Mouse (Mus musculus) heart, adult 2 months (tissue): ENCODE measurements around the gene Fyb. TPM values are rescaled to one million over a fixed set of nuclear protein-coding genes. Genes with fewer than 3 reads are reported as not detected.

Experiments used
- DNase-seq, 2 experiments: peaks; one replicate each; pipeline ENCODE4 v3.0.0; 2021
- H3K27ac ChIP-seq: fragments of 200-600 bp; 2 replicates; pipeline ENCODE4 v1.8.1; 2022
- H3K27me3 ChIP-seq: fragments of 200-500 bp; 2 replicates; pipeline ENCODE4 v1.6.1; 2012; ENCODE audit warnings: mild to moderate bottlenecking, low read length, inconsistent platforms, mixed read lengths; ENCODE audit not compliant: control insufficient read depth, insufficient read depth
- H3K36me3 ChIP-seq: fragments of 200-500 bp; 2 replicates; pipeline ENCODE4 v1.6.1; 2012; ENCODE audit warnings: low read length, inconsistent platforms; ENCODE audit not compliant: control insufficient read depth, insufficient read depth
- H3K4me1 ChIP-seq: fragments of 200-500 bp; 2 replicates; pipeline ENCODE4 v1.6.1; 2011; ENCODE audit warnings: low read length; ENCODE audit not compliant: control insufficient read depth, insufficient read depth
- H3K4me3 ChIP-seq: fragments of 200-600 bp; 2 replicates; pipeline ENCODE4 v1.8.1; 2022
- H3K79me2 ChIP-seq: fragments of 200-500 bp; replicated peaks from 2 replicates; pipeline ENCODE4 v1.6.1; 2012; ENCODE audit warnings: mild to moderate bottlenecking, inconsistent platforms, low read length, moderate library complexity, mixed read lengths; ENCODE audit not compliant: control insufficient read depth, insufficient read depth
- H3K9ac ChIP-seq: fragments of 200-500 bp; 2 replicates; pipeline ENCODE4 v1.6.1; 2012; ENCODE audit warnings: low read depth, mild to moderate bottlenecking, control low read depth, inconsistent platforms, low read length, mixed read lengths
- CTCF ChIP-seq: fragments of 200-600 bp; IDR thresholded peaks from 2 replicates; pipeline ENCODE4 v1.8.1; 2022; ENCODE audit warnings: antibody characterized with exemption, mild to moderate bottlenecking, moderate library complexity
- EP300 ChIP-seq: fragments of 200-500 bp; IDR thresholded peaks from 2 replicates; pipeline ENCODE4 v1.6.1; 2011; ENCODE audit warnings: low read depth, low read length, control low read depth; ENCODE audit not compliant: insufficient read depth
- POLR2A ChIP-seq: fragments of 200-500 bp; IDR thresholded peaks from 2 replicates; pipeline ENCODE4 v1.6.1; 2011; ENCODE audit warnings: mild to moderate bottlenecking, low read depth, low read length, control low read depth; ENCODE audit not compliant: insufficient read depth
- WGBS: fragments of 180-500 bp; shearing (Covaris S2); methylation state at CpG from one replicate; pipeline ENCODE4 v1.1.7; 2018; 5-methylcytosine and 5-hydroxymethylcytosine counted together
- intact Hi-C: fragments of 180-260 bp; cut with DNase I; formaldehyde crosslinking; loops from one replicate; pipeline ENCODE4 v1.15.1; 2025
- polyA plus RNA-seq: library from polyadenylated mRNA; depleted of rRNA; stranded (reverse); fragments of >200 nt; gene quantifications from 2 replicates; pipeline ENCODE4 v1.2.3, GENCODE M21; 2012
- total RNA-seq, 2 experiments: library from RNA; stranded (reverse); gene quantifications; 2 replicates each; pipeline ENCODE4 v1.2.3; 2021

Gene Fyb
- total and polyA plus RNA-seq, 3 experiments = 4.1 to 45.7 (median 25.2) TPM

- no peaks in the 10 kb centered on the region for H3K27me3 ChIP-seq
- intact Hi-C loops = no loop called here
- no peak overlapping the region for H3K4me3 ChIP-seq
- H3K36me3 ChIP-seq = no peaks in the 10 kb centered on the region
- WGBS = 97% methylated on average over 4 of the region's 4 CpGs
- no peak overlapping the region for H3K27ac ChIP-seq
- peaks cover 2% of the 10 kb centered on the region for H3K4me1 ChIP-seq
- H3K79me2 ChIP-seq = no peaks in the 10 kb centered on the region
- DNase-seq = no peak
- TF ChIP-seq CTCF (peak; percentile 24), POLR2A (no peak)
- no peak overlapping the region for H3K9ac ChIP-seq
Measured at GRCm38 (mm10) chr15:6565873-6566272, 43.2 kb downstream of the Fyb start.

- no peak for DNase-seq
- no peak overlapping the region for H3K9ac ChIP-seq
- intact Hi-C loops = no loop called here
- no peaks in the 10 kb centered on the region for H3K36me3 ChIP-seq
- H3K27ac ChIP-seq = no peak overlapping the region
- 84% methylated on average over 5 of the region's 5 CpGs for WGBS
- H3K79me2 ChIP-seq = no peaks in the 10 kb centered on the region
- no peak for TF ChIP-seq EP300
- TF ChIP-seq CTCF = no peak
- TF ChIP-seq POLR2A = no peak
- H3K4me1 ChIP-seq = peaks cover 2% of the 10 kb centered on the region
- H3K27me3 ChIP-seq = no peaks in the 10 kb centered on the region
- H3K4me3 ChIP-seq = no peak overlapping the region
Measured at GRCm38 (mm10) chr15:6567993-6568392, 45.3 kb downstream of the Fyb start.

GRCm38 (mm10) chr15:6568605-6569004, 46.0 kb downstream of the Fyb start:
- H3K4me1 ChIP-seq = peaks cover 2% of the 10 kb centered on the region
- H3K27ac ChIP-seq = no peak overlapping the region; the same call in 1 of the 2 replicates
- H3K36me3 ChIP-seq = no peaks in the 10 kb centered on the region
- no peak overlapping the region for H3K9ac ChIP-seq
- no peaks in the 10 kb centered on the region for H3K79me2 ChIP-seq
- WGBS = 79% methylated on average over 3 of the region's 3 CpGs
- H3K4me3 ChIP-seq = no peak overlapping the region
- no peaks in the 10 kb centered on the region for H3K27me3 ChIP-seq
- TF ChIP-seq POLR2A (no peak), EP300 (no peak), CTCF (no peak)
- intact Hi-C loops = no loop called here
- no peak for DNase-seq

- DNase-seq = peak in 1 of 2 experiments; percentile 24
- Histone ChIP-seq H3K27ac (no peak overlapping the region), H3K36me3 (no peaks in the 10 kb centered on the region), H3K79me2 (no peaks in the 10 kb centered on the region), H3K4me3 (no peak overlapping the region), H3K4me1 (peaks cover 2% of the 10 kb centered on the region), H3K27me3 (no peaks in the 10 kb centered on the region), H3K9ac (no peak overlapping the region)
- 65% methylated on average over 5 of the region's 5 CpGs for WGBS
- 0 out of 2 replicates have a peak, but pooled peaks have one; percentile 34 for TF ChIP-seq POLR2A
- 0 out of 2 replicates have a peak, but pooled peaks have one; percentile 18 for TF ChIP-seq EP300
- no peak for TF ChIP-seq CTCF
- intact Hi-C loops = no loop called here
Measured at GRCm38 (mm10) chr15:6569074-6569473, 46.4 kb downstream of the Fyb start.

GRCm38 (mm10) chr15:6570164-6570861, 47.7 kb downstream of the Fyb start:
- no peak overlapping the region for H3K27ac ChIP-seq
- no peaks in the 10 kb centered on the region for H3K79me2 ChIP-seq
- TF ChIP-seq EP300 (no peak), POLR2A (no peak), CTCF (no peak)
- no peak overlapping the region for H3K9ac ChIP-seq
- H3K36me3 ChIP-seq = no peaks in the 10 kb centered on the region
- H3K4me1 ChIP-seq = no peaks in the 10 kb centered on the region
- 93% methylated on average over 2 of the region's 2 CpGs for WGBS
- no peaks in the 10 kb centered on the region for H3K27me3 ChIP-seq
- intact Hi-C loops = loop anchor here (1.0 kb wide), 1 partner anchor 332 kb away; no protein-coding TSS in a partner anchor
- DNase-seq = no peak
- no peak overlapping the region for H3K4me3 ChIP-seq

GRCm38 (mm10) chr15:6570876-6571275, 48.2 kb downstream of the Fyb start:
- H3K9ac ChIP-seq = no peak overlapping the region
- 3% methylated on average over 7 of the region's 7 CpGs for WGBS

More at GRCm38 (mm10) chr15:6570876-6571275, 48.2 kb downstream of the Fyb start:
- H3K79me2 ChIP-seq = no peaks in the 10 kb centered on the region
- H3K4me1 ChIP-seq = no peaks in the 10 kb centered on the region
- TF ChIP-seq EP300 = 0 out of 2 replicates have a peak, but pooled peaks have one; percentile 59
- no peak for TF ChIP-seq POLR2A
- H3K27me3 ChIP-seq = no peaks in the 10 kb centered on the region
- no peaks in the 10 kb centered on the region for H3K36me3 ChIP-seq
- no peak overlapping the region for H3K27ac ChIP-seq
- peak; percentile 49 to 54 for DNase-seq
- no peak overlapping the region for H3K4me3 ChIP-seq
- intact Hi-C loops = loop anchor here (1.0 kb wide), 2 partner anchors 70 to 333 kb away; no protein-coding TSS in a partner anchor
